Mouse (Mus musculus): ENCODE measurements around the gene Alg5. TPM values are rescaled to one million over a fixed set of nuclear protein-coding genes. Genes with fewer than 3 reads are reported as not detected.
"Not testable (repeated sequence)": the region's sequence is repeated elsewhere in the genome, so short reads cannot be mapped to it uniquely, and the experiment has no call there.

Gene Alg5
- total RNA-seq, 2 experiments from 2014 or later: 9.3 to 9.4 TPM

GRCm38 (mm10) chr3:54736101-54736927, 975 bp downstream of the Alg5 start:
- no peak for DNase-seq

DNA sequence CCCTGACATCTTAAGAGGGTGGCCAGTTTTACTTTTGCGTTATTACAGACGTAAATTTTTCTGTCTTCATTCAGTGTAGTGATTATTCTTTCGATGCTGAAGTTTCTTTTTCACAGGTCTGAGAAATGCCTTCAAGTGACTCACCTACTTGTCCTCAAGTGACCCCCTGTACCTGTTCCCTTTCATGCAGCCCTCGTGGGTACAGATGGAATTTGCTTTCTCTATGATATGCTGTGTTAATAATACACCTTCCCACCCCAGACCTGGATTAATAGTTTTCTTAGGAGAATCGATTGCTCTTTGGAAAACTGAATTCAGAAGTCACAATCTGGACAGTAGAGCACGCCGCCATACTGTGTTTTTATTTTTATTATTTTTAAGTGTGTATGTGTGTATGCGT, 2.0 kb downstream of the Alg5 start:
- DNase-seq: no peak

- no peak for DNase-seq
Observed at GRCm38 (mm10) chr3:54741965-54742364, 6.6 kb downstream of the Alg5 start.

DNA sequence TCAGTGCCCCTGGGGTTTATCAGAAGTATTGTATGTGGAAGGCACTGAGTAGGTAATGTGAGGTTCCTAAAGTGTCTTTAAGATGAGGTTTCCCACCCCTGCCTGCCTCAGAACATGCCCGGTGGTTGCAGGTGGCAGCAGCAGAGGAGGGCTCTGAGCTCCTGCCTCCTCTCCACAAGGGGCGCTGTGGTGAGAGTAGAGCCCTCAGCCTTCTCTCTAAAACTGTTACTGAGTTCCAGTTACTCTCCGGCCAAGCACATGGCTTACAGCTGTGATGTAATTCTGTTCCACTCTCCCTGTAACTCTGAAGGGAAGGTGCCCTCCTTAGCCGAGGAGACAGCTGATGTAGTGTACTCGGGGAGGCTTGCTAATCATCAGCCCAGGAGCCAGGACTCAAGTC, 10.5 kb downstream of the Alg5 start:
- no peak for DNase-seq

DNA sequence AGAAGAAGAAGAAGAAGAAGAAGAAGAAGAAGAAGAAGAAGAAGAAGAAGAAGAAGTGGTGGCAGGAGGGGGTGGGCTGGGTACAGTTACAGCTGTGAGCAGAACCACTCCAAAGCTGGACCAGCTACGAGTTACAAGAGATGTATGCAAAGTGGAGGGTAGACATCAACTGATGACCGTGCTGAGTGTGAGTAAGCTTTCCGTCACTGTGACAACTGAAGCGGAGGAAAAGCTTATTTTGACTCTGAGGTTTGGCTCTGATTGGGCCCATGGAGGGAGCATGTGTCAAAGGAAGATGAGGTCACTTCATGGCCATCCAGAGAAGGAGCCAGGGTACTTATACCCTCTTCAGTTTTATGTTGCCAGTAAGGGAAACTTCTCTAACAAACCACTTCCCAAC, 18.1 kb downstream of the Alg5 start:
- no peak for DNase-seq

GRCm38 (mm10) chr3:54755145-54756041, 20.1 kb downstream of the Alg5 start, which contains the start of gene Smad9:
TSS of gene Smad9 (plus strand) at chr3:54755582.
- peak; percentile 37 for DNase-seq

GRCm38 (mm10) chr3:54756058-54756457, 20.7 kb downstream of the Alg5 start:
- no peak for DNase-seq

GRCm38 (mm10) chr3:54757446-54757845, 22.1 kb downstream of the Alg5 start:
- DNase-seq: no peak

GRCm38 (mm10) chr3:54759211-54759610, 23.9 kb downstream of the Alg5 start:
- DNase-seq: no peak

GRCm38 (mm10) chr3:54760321-54761115, 25.2 kb downstream of the Alg5 start:
- no peak for DNase-seq

DNA sequence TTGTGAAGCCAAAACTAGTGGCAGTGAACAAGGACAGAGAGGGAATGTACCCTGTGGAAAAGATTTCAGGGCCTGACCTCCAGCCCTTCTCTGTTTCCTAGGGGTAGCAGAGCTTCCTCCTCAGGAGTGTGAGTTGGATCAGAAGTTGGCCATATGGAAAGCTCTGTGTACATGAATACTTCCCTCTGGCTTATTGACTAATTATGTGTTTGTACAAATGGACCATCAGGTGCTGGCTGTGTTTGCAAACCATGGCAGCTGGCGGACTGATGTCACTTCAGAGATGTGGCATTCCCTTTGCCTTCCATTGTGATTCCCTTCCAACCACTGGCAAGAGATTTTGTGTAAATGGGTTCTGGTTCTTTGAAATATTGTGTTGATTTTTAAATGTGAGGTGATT, 25.9 kb downstream of the Alg5 start:
- no peak for DNase-seq

- DNase-seq: peak; percentile 10
Observed at GRCm38 (mm10) chr3:54764418-54764817, 29.1 kb downstream of the Alg5 start.

GRCm38 (mm10) chr3:54765521-54765920, 30.2 kb downstream of the Alg5 start:
- not testable (repeated sequence) for DNase-seq

- DNase-seq: no peak
Observed at GRCm38 (mm10) chr3:54766034-54766433, 30.7 kb downstream of the Alg5 start.

DNA sequence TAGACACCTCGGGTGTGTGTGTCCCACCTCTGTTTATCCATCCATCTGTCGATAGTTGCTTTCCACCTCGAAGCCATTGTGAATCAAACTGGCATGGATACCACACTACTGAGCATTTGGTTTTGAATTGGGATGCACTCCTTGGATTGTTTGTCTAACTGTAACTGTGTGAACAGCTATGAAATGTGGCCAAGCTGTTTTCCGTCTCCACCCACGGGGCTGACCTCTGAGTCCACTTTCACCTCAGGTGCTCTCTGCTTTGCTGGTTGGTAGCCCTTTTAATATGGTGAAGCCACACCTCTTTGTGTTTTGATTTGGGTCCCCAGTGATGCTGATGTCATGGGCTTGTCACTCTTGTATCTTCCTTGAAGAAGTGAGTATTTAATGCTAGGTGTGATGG, 31.5 kb downstream of the Alg5 start:
- DNase-seq: no peak

GRCm38 (mm10) chr3:54768592-54768991, 33.3 kb downstream of the Alg5 start:
- DNase-seq: no peak

GRCm38 (mm10) chr3:54769349-54770275, 34.3 kb downstream of the Alg5 start:
- no peak for DNase-seq

- DNase-seq: no peak
Observed at GRCm38 (mm10) chr3:54773613-54774012, 38.3 kb downstream of the Alg5 start.

DNA sequence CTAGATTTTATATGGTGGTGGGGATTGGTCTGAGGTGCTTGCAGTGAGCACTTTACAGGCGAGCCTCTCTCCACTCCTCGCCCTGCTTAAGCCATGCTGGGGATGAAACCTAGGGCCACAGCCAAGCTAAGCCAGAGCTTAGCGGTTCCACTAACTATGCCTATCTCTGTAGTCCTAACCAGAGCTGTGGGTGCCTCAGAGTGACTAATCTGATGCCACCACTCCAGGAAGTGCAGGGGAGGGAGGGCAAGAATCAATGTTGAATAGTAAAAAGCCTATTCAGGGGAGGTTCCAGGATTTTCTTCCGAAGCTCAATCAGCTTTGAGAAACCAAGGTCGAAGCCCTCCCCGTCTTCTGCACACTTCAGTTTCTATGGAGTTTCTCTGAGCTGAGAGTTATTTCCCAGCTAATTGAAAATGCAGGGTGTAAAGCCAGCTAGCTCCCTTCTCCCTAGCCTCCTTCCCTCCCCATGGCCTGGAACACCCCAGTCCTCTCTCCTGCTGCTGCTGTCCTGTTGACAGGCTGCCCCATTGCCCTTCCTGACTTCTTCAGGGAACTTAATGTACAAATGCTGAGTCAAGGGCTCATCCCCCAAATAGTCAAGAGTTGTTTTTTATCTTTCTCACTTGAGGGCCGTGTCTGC, 40.8 kb downstream of the Alg5 start:
- DNase-seq: no peak

- DNase-seq: no peak
Observed at GRCm38 (mm10) chr3:54790601-54791000, 55.3 kb downstream of the Alg5 start.
